Mouse (Mus musculus): ENCODE results near the gene Gckr. TPM values are rescaled to one million over a fixed set of nuclear protein-coding genes. Genes with fewer than 3 reads are reported as not detected.

Gene Gckr
- polyA plus RNA-seq, 1 experiment, result 0.48 TPM

GRCm38 (mm10) chr5:31297981-31298380 is 738 bp downstream of the Gckr start:
- Histone ChIP-seq H3K27ac (ENCODE audit: insufficient read depth, low read length) (no peak overlapping the region), H3K4me3 (ENCODE audit: low read depth, low read length) (no peak overlapping the region), H3K9me3 (replicated peaks; ENCODE audit: control insufficient read depth, insufficient read depth, low read length, poor library complexity, severe bottlenecking) (no peaks in the 10 kb centered on the region), H3K4me1 (ENCODE audit: control insufficient read depth, insufficient read depth, low read length) (no peaks in the 10 kb centered on the region), H3K27me3 (ENCODE audit: control insufficient read depth, insufficient read depth, low read length, poor library complexity, severe bottlenecking) (no peaks in the 10 kb centered on the region), H3K9ac (ENCODE audit: low read depth, poor library complexity, severe bottlenecking) (no peak overlapping the region), H3K36me3 (ENCODE audit: control insufficient read depth, insufficient read depth, low read length, poor library complexity, severe bottlenecking) (no peaks in the 10 kb centered on the region)
- TF ChIP-seq POLR2A (IDR thresholded peaks at IDR 0.05; ENCODE audit: insufficient read depth, low read length), result no peak
- no peak for TF ChIP-seq CTCF (IDR thresholded peaks at IDR 0.05; ENCODE audit: low read depth, low read length)
- TF ChIP-seq EP300 (IDR thresholded peaks at IDR 0.05; ENCODE audit: insufficient read depth, low read depth, low read length), result no peak

GRCm38 (mm10) chr5:31298486-31298885 is 1.2 kb downstream of the Gckr start:
- no peaks in the 10 kb centered on the region; the same call in 1 of the 2 replicates for H3K27me3 ChIP-seq (ENCODE audit: control insufficient read depth, insufficient read depth, low read length, poor library complexity, severe bottlenecking)
- no peak overlapping the region for H3K27ac ChIP-seq (ENCODE audit: insufficient read depth, low read length)
- H3K9me3 ChIP-seq (replicated peaks; ENCODE audit: control insufficient read depth, insufficient read depth, low read length, poor library complexity, severe bottlenecking), result no peaks in the 10 kb centered on the region
- H3K4me3 ChIP-seq (ENCODE audit: low read depth, low read length), result no peak overlapping the region
- TF ChIP-seq CTCF (IDR thresholded peaks at IDR 0.05; ENCODE audit: low read depth, low read length) (no peak), POLR2A (IDR thresholded peaks at IDR 0.05; ENCODE audit: insufficient read depth, low read length) (no peak), EP300 (IDR thresholded peaks at IDR 0.05; ENCODE audit: insufficient read depth, low read depth, low read length) (no peak)
- H3K4me1 ChIP-seq (ENCODE audit: control insufficient read depth, insufficient read depth, low read length), result no peaks in the 10 kb centered on the region
- H3K36me3 ChIP-seq (ENCODE audit: control insufficient read depth, insufficient read depth, low read length, poor library complexity, severe bottlenecking), result no peaks in the 10 kb centered on the region
- H3K9ac ChIP-seq (ENCODE audit: low read depth, poor library complexity, severe bottlenecking), result no peak overlapping the region

GRCm38 (mm10) chr5:31301866-31302265 is 4.6 kb downstream of the Gckr start:
- Histone ChIP-seq H3K27me3 (ENCODE audit: control insufficient read depth, insufficient read depth, low read length, poor library complexity, severe bottlenecking) (no peaks in the 10 kb centered on the region; the same call in 1 of the 2 replicates), H3K4me3 (ENCODE audit: low read depth, low read length) (no peak overlapping the region), H3K36me3 (ENCODE audit: control insufficient read depth, insufficient read depth, low read length, poor library complexity, severe bottlenecking) (no peaks in the 10 kb centered on the region), H3K4me1 (ENCODE audit: control insufficient read depth, insufficient read depth, low read length) (no peaks in the 10 kb centered on the region), H3K9me3 (replicated peaks; ENCODE audit: control insufficient read depth, insufficient read depth, low read length, poor library complexity, severe bottlenecking) (no peaks in the 10 kb centered on the region; the same call in 1 of the 2 replicates), H3K27ac (ENCODE audit: insufficient read depth, low read length) (no peak overlapping the region), H3K9ac (ENCODE audit: low read depth, poor library complexity, severe bottlenecking) (no peak overlapping the region)
- TF ChIP-seq POLR2A (IDR thresholded peaks at IDR 0.05; ENCODE audit: insufficient read depth, low read length), result no peak
- TF ChIP-seq EP300 (IDR thresholded peaks at IDR 0.05; ENCODE audit: insufficient read depth, low read depth, low read length), result no peak
- no peak for TF ChIP-seq CTCF (IDR thresholded peaks at IDR 0.05; ENCODE audit: low read depth, low read length)

- Histone ChIP-seq H3K4me3 (ENCODE audit: low read depth, low read length) (no peak overlapping the region), H3K4me1 (ENCODE audit: control insufficient read depth, insufficient read depth, low read length) (no peaks in the 10 kb centered on the region), H3K9ac (ENCODE audit: low read depth, poor library complexity, severe bottlenecking) (no peak overlapping the region), H3K27ac (ENCODE audit: insufficient read depth, low read length) (no peak overlapping the region), H3K27me3 (ENCODE audit: control insufficient read depth, insufficient read depth, low read length, poor library complexity, severe bottlenecking) (no peaks in the 10 kb centered on the region; the same call in 1 of the 2 replicates), H3K9me3 (replicated peaks; ENCODE audit: control insufficient read depth, insufficient read depth, low read length, poor library complexity, severe bottlenecking) (no peaks in the 10 kb centered on the region; the same call in 1 of the 2 replicates), H3K36me3 (ENCODE audit: control insufficient read depth, insufficient read depth, low read length, poor library complexity, severe bottlenecking) (no peaks in the 10 kb centered on the region)
- TF ChIP-seq POLR2A (IDR thresholded peaks at IDR 0.05; ENCODE audit: insufficient read depth, low read length), result no peak
These were observed 5.8 kb downstream of the Gckr start for GRCm38 (mm10) chr5:31303093-31303492.

GRCm38 (mm10) chr5:31312806-31313205 is 15.6 kb downstream of the Gckr start:
- Histone ChIP-seq H3K9me3 (replicated peaks; ENCODE audit: control insufficient read depth, insufficient read depth, low read length, poor library complexity, severe bottlenecking) (peaks cover 26% of the 10 kb centered on the region), H3K27me3 (ENCODE audit: control insufficient read depth, insufficient read depth, low read length, poor library complexity, severe bottlenecking) (no peaks in the 10 kb centered on the region), H3K9ac (ENCODE audit: low read depth, poor library complexity, severe bottlenecking) (no peak overlapping the region), H3K4me3 (ENCODE audit: low read depth, low read length) (no peak overlapping the region), H3K27ac (ENCODE audit: insufficient read depth, low read length) (no peak overlapping the region), H3K4me1 (ENCODE audit: control insufficient read depth, insufficient read depth, low read length) (no peaks in the 10 kb centered on the region), H3K36me3 (ENCODE audit: control insufficient read depth, insufficient read depth, low read length, poor library complexity, severe bottlenecking) (no peaks in the 10 kb centered on the region)
- TF ChIP-seq EP300 (IDR thresholded peaks at IDR 0.05; ENCODE audit: insufficient read depth, low read depth, low read length) (no peak), POLR2A (IDR thresholded peaks at IDR 0.05; ENCODE audit: insufficient read depth, low read length) (no peak), CTCF (IDR thresholded peaks at IDR 0.05; ENCODE audit: low read depth, low read length) (no peak)

- H3K4me3 ChIP-seq (ENCODE audit: low read depth, low read length), result no peak overlapping the region
- H3K9me3 ChIP-seq (replicated peaks; ENCODE audit: control insufficient read depth, insufficient read depth, low read length, poor library complexity, severe bottlenecking), result peaks cover 3% of the 10 kb centered on the region; the same call in 1 of the 2 replicates
- H3K4me1 ChIP-seq (ENCODE audit: control insufficient read depth, insufficient read depth, low read length), result no peaks in the 10 kb centered on the region
- no peaks in the 10 kb centered on the region for H3K27me3 ChIP-seq (ENCODE audit: control insufficient read depth, insufficient read depth, low read length, poor library complexity, severe bottlenecking)
- H3K27ac ChIP-seq (ENCODE audit: insufficient read depth, low read length), result no peak overlapping the region
- no peak for TF ChIP-seq CTCF (IDR thresholded peaks at IDR 0.05; ENCODE audit: low read depth, low read length)
- H3K9ac ChIP-seq (ENCODE audit: low read depth, poor library complexity, severe bottlenecking), result no peak overlapping the region
- no peaks in the 10 kb centered on the region for H3K36me3 ChIP-seq (ENCODE audit: control insufficient read depth, insufficient read depth, low read length, poor library complexity, severe bottlenecking)
These were observed 25.5 kb downstream of the Gckr start for GRCm38 (mm10) chr5:31322776-31323175.

All from ES-Bruce4 (cell line).